Mouse (Mus musculus) MEL (cell line): ENCODE measurements around the gene Hoxa1. TPM values are rescaled to one million over a fixed set of nuclear protein-coding genes. Genes with fewer than 3 reads are reported as not detected.

ENCODE experiments used
- DNase-seq: peaks from one replicate; pipeline ENCODE4 v3.0.0; 2011; ENCODE audit warnings: low read depth, low spot score
- H3K27ac ChIP-seq: 2 replicates; pipeline ENCODE4 v1.5.1; 2012; ENCODE audit warnings: low read depth, mild to moderate bottlenecking, control low read depth, low read length, moderate library complexity; ENCODE audit not compliant: control insufficient read depth
- H3K27me3 ChIP-seq, 2 experiments: fragments of 150-350 bp in 1 of 2; sonication (generic) in 1 of 2; 2 replicates each; pipeline ENCODE4 v1.6.1; 2012; ENCODE audit warnings: low read length in 2 of 2, mild to moderate bottlenecking in 2 of 2, improper control_type of control experiment in 1 of 2, moderate library complexity in 1 of 2; ENCODE audit not compliant: insufficient read depth in 2 of 2, control insufficient read depth in 1 of 2
- H3K36me3 ChIP-seq, 2 experiments: 2 replicates each; pipeline ENCODE4 v1.6.1; 2012 to 2014; ENCODE audit warnings: low read length in 2 of 2, improper control_type of control experiment in 1 of 2, inconsistent platforms in 1 of 2, mild to moderate bottlenecking in 1 of 2; ENCODE audit not compliant: insufficient read depth in 2 of 2, control insufficient read depth in 1 of 2
- H3K4me1 ChIP-seq, 2 experiments: fragments of 150-350 bp in 1 of 2; sonication (generic) in 1 of 2; 2 replicates each; pipeline ENCODE4 v1.6.1; 2012; ENCODE audit warnings: low read length in 2 of 2, improper control_type of control experiment in 1 of 2, mild to moderate bottlenecking in 1 of 2; ENCODE audit not compliant: insufficient read depth in 2 of 2, control insufficient read depth in 1 of 2
- H3K4me3 ChIP-seq, 2 experiments: fragments of 150-350 bp in 1 of 2; sonication (generic) in 1 of 2; 2 replicates each; pipeline ENCODE4 v1.5.1; 2012; ENCODE audit warnings: low read depth in 2 of 2, low read length in 2 of 2, mild to moderate bottlenecking in 2 of 2, moderate library complexity in 2 of 2, control low read depth in 1 of 2, improper control_type of control experiment in 1 of 2; ENCODE audit not compliant: control insufficient read depth in 1 of 2, insufficient read depth in 1 of 2
- H3K79me2 ChIP-seq: 2 replicates; pipeline ENCODE4 v1.6.1; 2012; ENCODE audit warnings: mild to moderate bottlenecking, low read length, moderate library complexity; ENCODE audit not compliant: control insufficient read depth, poor library complexity, insufficient read depth
- H3K9ac ChIP-seq: 2 replicates; pipeline ENCODE4 v1.6.1; 2012; ENCODE audit warnings: low read depth, mild to moderate bottlenecking, control low read depth, low read length, moderate library complexity; ENCODE audit not compliant: control insufficient read depth, poor library complexity, severe bottlenecking
- H3K9me3 ChIP-seq: fragments of 150-350 bp; sonication (generic); replicated peaks from 2 replicates; pipeline ENCODE4 v1.6.1; 2012; ENCODE audit warnings: mild to moderate bottlenecking, low read length, improper control_type of control experiment, moderate library complexity; ENCODE audit not compliant: insufficient read depth
- CHD1 ChIP-seq: IDR thresholded peaks from 2 replicates; pipeline ENCODE4 v1.6.1; 2012; ENCODE audit warnings: low read depth, mild to moderate bottlenecking, inconsistent platforms, low read length, improper control_type of control experiment
- CTCF ChIP-seq, 3 experiments: IDR thresholded peaks in 2 of 3; conservative IDR thresholded peaks in 1 of 3; 2 replicates each; pipeline ENCODE4 v1.5.1; 2011 to 2012; ENCODE audit warnings: low read length in 3 of 3, low read depth in 2 of 3, mild to moderate bottlenecking in 2 of 3, improper control_type of control experiment in 1 of 3, inconsistent platforms in 1 of 3, mixed read lengths in 1 of 3, moderate library complexity in 1 of 3; ENCODE audit not compliant: control insufficient read depth in 1 of 3, insufficient read depth in 1 of 3, poor library complexity in 1 of 3, severe bottlenecking in 1 of 3
- E2F4 ChIP-seq: IDR thresholded peaks from 2 replicates; pipeline ENCODE4 v1.6.1; 2011; ENCODE audit warnings: low read depth, low read length, improper control_type of control experiment, borderline replicate concordance
- JUND ChIP-seq: IDR thresholded peaks from 2 replicates; pipeline ENCODE4 v1.6.1; 2011; ENCODE audit warnings: low read depth, mild to moderate bottlenecking, improper control_type of control experiment, low read length
- KAT2A ChIP-seq: conservative IDR thresholded peaks from 2 replicates; pipeline ENCODE4 v1.6.1; 2012; ENCODE audit warnings: low read depth, low read length, improper control_type of control experiment, inconsistent platforms
- MAX ChIP-seq: IDR thresholded peaks from 2 replicates; pipeline ENCODE4 v1.6.1; 2011; ENCODE audit warnings: low read length, improper control_type of control experiment
- MAZ ChIP-seq: IDR thresholded peaks from 2 replicates; pipeline ENCODE4 v1.6.1; 2012; ENCODE audit warnings: low read depth, mild to moderate bottlenecking, inconsistent platforms, low read length, improper control_type of control experiment
- MXI1 ChIP-seq: IDR thresholded peaks from 2 replicates; pipeline ENCODE4 v1.6.1; 2011; ENCODE audit warnings: mild to moderate bottlenecking, low read depth, low read length, improper control_type of control experiment
- NELFE ChIP-seq: IDR thresholded peaks from 2 replicates; pipeline ENCODE4 v1.6.1; 2011; ENCODE audit warnings: low read depth, low read length, improper control_type of control experiment
- SMC3 ChIP-seq: IDR thresholded peaks from 2 replicates; pipeline ENCODE4 v1.6.1; 2011; ENCODE audit warnings: low read depth, low read length, improper control_type of control experiment
- TAL1 ChIP-seq: IDR thresholded peaks from 2 replicates; pipeline ENCODE4 v1.6.1; 2012; ENCODE audit warnings: mild to moderate bottlenecking, inconsistent platforms, low read length, moderate library complexity, mixed read lengths
- TBP ChIP-seq: IDR thresholded peaks from 2 replicates; pipeline ENCODE4 v1.8.0; 2011; ENCODE audit warnings: low read depth, low read length, improper control_type of control experiment
- TCF12 ChIP-seq: IDR thresholded peaks from 2 replicates; pipeline ENCODE4 v1.6.1; 2014; ENCODE audit warnings: low read depth, mild to moderate bottlenecking, inconsistent platforms, low read length, improper control_type of control experiment, moderate library complexity
- USF2 ChIP-seq, 2 experiments: IDR thresholded peaks; 2 replicates each; pipeline ENCODE4 v1.6.1; 2011 to 2012; ENCODE audit warnings: improper control_type of control experiment in 2 of 2, low read length in 2 of 2, borderline replicate concordance in 1 of 2, inconsistent platforms in 1 of 2, low read depth in 1 of 2, mild to moderate bottlenecking in 1 of 2; ENCODE audit not compliant: insufficient read depth in 1 of 2
- ZC3H11A ChIP-seq: IDR thresholded peaks from 2 replicates; pipeline ENCODE4 v1.6.1; 2012; ENCODE audit warnings: low read depth, mild to moderate bottlenecking, inconsistent platforms, low read length, improper control_type of control experiment
- ZMIZ1 ChIP-seq: IDR thresholded peaks from 2 replicates; pipeline ENCODE4 v1.6.1; 2012; ENCODE audit warnings: low read depth, mild to moderate bottlenecking, inconsistent platforms, low read length, improper control_type of control experiment, moderate library complexity
- polyA plus RNA-seq, 2 experiments: library from polyadenylated mRNA; stranded (reverse) in 1 of 2; unstranded in 1 of 2; fragments of >175 nt in 1 of 2; fragments of >200 nt in 1 of 2; gene quantifications; 2 replicates each; pipeline versions ENCODE4 v1.2.1 to v1.2.4; 2012; ENCODE audit warnings: low replicate concordance in 2 of 2, low read depth in 1 of 2; ENCODE audit not compliant: insufficient read length in 2 of 2, insufficient read depth in 1 of 2, missing spikeins in 1 of 2
- total RNA-seq: library from RNA; depleted of rRNA; stranded (reverse); fragments of 300-350 nt; gene quantifications from 2 replicates; pipeline ENCODE4 v1.2.3, GENCODE M21; 2012

Gene Hoxa1
- total and polyA plus RNA-seq, 3 experiments: not detected

GRCm38 (mm10) chr6:52205638-52206621, 47.8 kb upstream of the Hoxa1 start:
- Histone ChIP-seq H3K79me2 (no peaks in the 10 kb centered on the region), H3K36me3 (no peaks in the 10 kb centered on the region), H3K27me3 (no peaks in the 10 kb centered on the region), H3K4me3 (no peak overlapping the region), H3K9me3 (no peaks in the 10 kb centered on the region), H3K9ac (no peak overlapping the region), H3K4me1 (no peaks in the 10 kb centered on the region), H3K27ac (no peak overlapping the region)
- TF ChIP-seq SMC3 (no peak), KAT2A (no peak), ZMIZ1 (no peak), USF2 (IDR thresholded peaks at IDR 0.05; ENCODE audit: borderline replicate concordance in 1 of 2, insufficient read depth in 1 of 2, low read depth in 1 of 2, low read length in 2 of 2) (no peak), CHD1 (no peak), NELFE (no peak), JUND (no peak), CTCF (IDR thresholded peaks at IDR 0.05 in 2 of 3, conservative IDR thresholded peaks at IDR 0.05 in 1 of 3; ENCODE audit: control insufficient read depth in 1 of 3, insufficient read depth in 1 of 3, low read depth in 2 of 3, low read length in 3 of 3, poor library complexity in 1 of 3, severe bottlenecking in 1 of 3) (no peak), MXI1 (no peak), E2F4 (no peak), TCF12 (no peak)
- no peak for DNase-seq

GRCm38 (mm10) chr6:52205221-52205620, 47.1 kb upstream of the Hoxa1 start:
- Histone ChIP-seq H3K79me2 (no peaks in the 10 kb centered on the region), H3K4me1 (no peaks in the 10 kb centered on the region), H3K36me3 (no peaks in the 10 kb centered on the region), H3K9me3 (no peaks in the 10 kb centered on the region)
- no peak for DNase-seq
- TF ChIP-seq MAX (no peak), ZC3H11A (no peak), MAZ (no peak), TCF12 (no peak), USF2 (IDR thresholded peaks at IDR 0.05; ENCODE audit: borderline replicate concordance in 1 of 2, insufficient read depth in 1 of 2, low read depth in 1 of 2, low read length in 2 of 2) (no peak), TBP (no peak), SMC3 (no peak), TAL1 (no peak)
- TF ChIP-seq, all 39 proteins: peak for 0
- Histone ChIP-seq H3K4me3 (no peak overlapping the region), H3K27me3 (no peaks in the 10 kb centered on the region), H3K9ac (no peak overlapping the region), H3K27ac (no peak overlapping the region)
